ENCODE assay signal across 17 mouse cellular contexts in genomic region chr10:89345606-89346005, GRCm38 (mm10). TPM values are rescaled to one million over a fixed set of nuclear protein-coding genes. Genes with fewer than 3 reads are reported as not detected.
DNase-seq lines count a peak whose midpoint lies in the region; ATAC-seq lines count a peak whose summit lies in the region.
"Had no signal": no experiment of that assay in that cellular context is flagged by ENCODE, and none has a peak within 500 bp of the region (broad histone marks: within the 10 kb centered on the region; RNA-seq: fewer than 3 reads in every experiment).

No protein-coding gene starts in this region.

- 73% methylated on average over 6 of the region's 6 CpGs for WGBS in hindbrain, embryonic 13.5 days
- WGBS in hindbrain, embryonic 14.5 days = 78% methylated on average over 6 of the region's 6 CpGs
- 72% methylated on average over 6 of the region's 6 CpGs for WGBS in neural tube, embryonic 14.5 days
- 76% methylated on average over 6 of the region's 6 CpGs for WGBS in neural tube, embryonic 15.5 days

- ATAC-seq in hindbrain, embryonic 13.5 days (ENCODE audit: low FRiP score) = no peak
- no peak for ATAC-seq in hindbrain, embryonic 14.5 days (ENCODE audit: low FRiP score)
- no peak for ATAC-seq in neural tube, embryonic 14.5 days (ENCODE audit: low read depth)
- no peak for ATAC-seq in neural tube, embryonic 15.5 days (ENCODE audit: low FRiP score)
- ATAC-seq: intestine, postnatal 0 days had no signal

- 0 out of 2 replicates have a peak overlapping the region, but pooled peaks have one; percentile 60 for H3K4me3 ChIP-seq in hindbrain, embryonic 13.5 days
- no peak overlapping the region for H3K4me3 ChIP-seq in hindbrain, embryonic 14.5 days (replicated peaks; ENCODE audit: low read length)
- H3K4me3 ChIP-seq in neural tube, embryonic 14.5 days (ENCODE audit: low read depth, low read length) = no peak overlapping the region
- no peak overlapping the region for H3K4me3 ChIP-seq in neural tube, embryonic 15.5 days (replicated peaks)
- H3K4me3 ChIP-seq: myocyte had no signal

- no peak overlapping the region for H3K27ac ChIP-seq in hindbrain, embryonic 13.5 days
- no peak overlapping the region for H3K27ac ChIP-seq in hindbrain, embryonic 14.5 days
- H3K27ac ChIP-seq in neural tube, embryonic 14.5 days (ENCODE audit: low read depth, low read length) = no peak overlapping the region
- H3K27ac ChIP-seq in neural tube, embryonic 15.5 days (replicated peaks) = no peak overlapping the region
- H3K27ac ChIP-seq: embryonic facial prominence, embryonic 15.5 days; midbrain, embryonic 13.5 days; stomach, embryonic 15.5 days had no signal

- H3K4me1 ChIP-seq in hindbrain, embryonic 13.5 days (replicated peaks) = peaks cover 15% of the 10 kb centered on the region
- H3K4me1 ChIP-seq in hindbrain, embryonic 14.5 days (replicated peaks; ENCODE audit: control insufficient read depth, insufficient read depth, low read length) = peaks cover 5% of the 10 kb centered on the region; the same call in 1 of the 2 replicates
- H3K4me1 ChIP-seq in neural tube, embryonic 14.5 days (ENCODE audit: control insufficient read depth, insufficient read depth, low read length) = no peaks in the 10 kb centered on the region
- peaks cover 13% of the 10 kb centered on the region for H3K4me1 ChIP-seq in neural tube, embryonic 15.5 days

- H3K27me3 ChIP-seq in hindbrain, embryonic 13.5 days = peaks cover 55% of the 10 kb centered on the region
- H3K27me3 ChIP-seq in hindbrain, embryonic 14.5 days (ENCODE audit: control insufficient read depth, insufficient read depth, low read length) = peaks cover 40% of the 10 kb centered on the region
- peaks cover 19% of the 10 kb centered on the region for H3K27me3 ChIP-seq in neural tube, embryonic 14.5 days (ENCODE audit: control insufficient read depth, insufficient read depth, low read length)
- peaks cover 35% of the 10 kb centered on the region for H3K27me3 ChIP-seq in neural tube, embryonic 15.5 days (replicated peaks)

- no peaks in the 10 kb centered on the region for H3K9me3 ChIP-seq in hindbrain, embryonic 13.5 days
- H3K9me3 ChIP-seq in hindbrain, embryonic 14.5 days (ENCODE audit: control insufficient read depth, low read length) = no peaks in the 10 kb centered on the region
- no peaks in the 10 kb centered on the region for H3K9me3 ChIP-seq in neural tube, embryonic 14.5 days (ENCODE audit: control insufficient read depth, low read length)
- H3K9me3 ChIP-seq in neural tube, embryonic 15.5 days (replicated peaks) = no peaks in the 10 kb centered on the region
- H3K9me3 ChIP-seq: embryonic facial prominence, embryonic 15.5 days; midbrain, embryonic 13.5 days; stomach, embryonic 15.5 days had no signal

- DNase-seq in adrenal gland, postnatal 10 days = peak; percentile 4
- no peak for DNase-seq in adrenal gland, postnatal 36 days
- DNase-seq in heart, adult 11 months = peak; percentile 82
- no peak for DNase-seq in heart, adult 9 months (ENCODE audit: low spot score in 2 of 2)
- DNase-seq in hindbrain, embryonic 14.5 days (ENCODE audit: low spot score) = no peak
- DNase-seq: gastrocnemius, postnatal 25 days; lung, adult 2 months; spleen, adult 18-20 months had no signal

- no peaks in the 10 kb centered on the region for H3K36me3 ChIP-seq in hindbrain, embryonic 13.5 days
- H3K36me3 ChIP-seq in hindbrain, embryonic 14.5 days (replicated peaks; ENCODE audit: control insufficient read depth, insufficient read depth) = no peaks in the 10 kb centered on the region
- H3K36me3 ChIP-seq in neural tube, embryonic 14.5 days (ENCODE audit: control insufficient read depth, insufficient read depth, low read length) = no peaks in the 10 kb centered on the region
- no peaks in the 10 kb centered on the region for H3K36me3 ChIP-seq in neural tube, embryonic 15.5 days
- H3K36me3 ChIP-seq: embryonic facial prominence, embryonic 15.5 days; midbrain, embryonic 13.5 days; stomach, embryonic 15.5 days had no signal

- H3K4me2 ChIP-seq in hindbrain, embryonic 13.5 days = no peak overlapping the region
- H3K4me2 ChIP-seq in hindbrain, embryonic 14.5 days (replicated peaks) = no peak overlapping the region
- H3K4me2 ChIP-seq in neural tube, embryonic 14.5 days (ENCODE audit: low read depth, low read length) = 0 out of 2 replicates have a peak overlapping the region, but pooled peaks have one; percentile 72
- no peak overlapping the region for H3K4me2 ChIP-seq in neural tube, embryonic 15.5 days

- no peak overlapping the region for H3K9ac ChIP-seq in hindbrain, embryonic 13.5 days
- no peak overlapping the region for H3K9ac ChIP-seq in hindbrain, embryonic 14.5 days
- no peak overlapping the region for H3K9ac ChIP-seq in neural tube, embryonic 14.5 days (replicated peaks; ENCODE audit: low read depth, low read length)
- no peak overlapping the region for H3K9ac ChIP-seq in neural tube, embryonic 15.5 days (replicated peaks)
- H3K9ac ChIP-seq: stomach, embryonic 15.5 days had no signal

RNA-seq across cellular contexts. Expression of gene Ano4, which starts 1.0 kb away (rescaled TPM):
- total RNA-seq in adrenal gland, postnatal 10 days (2021) = 1 to 10 TPM in 1 of 2 experiments, under 1 TPM in 1; 0.90 to 1.6 TPM
- total RNA-seq in adrenal gland, postnatal 36 days (2021) = under 1 TPM; 0.36 TPM
- polyA plus RNA-seq in hindbrain, embryonic 13.5 days (2015; fragmentation: Nextera tagmentation; extraction: Ambion mirVana) = 6.8 and 7.2 TPM in 2 replicates
- 9.3 and 12.8 TPM in 2 replicates for polyA plus RNA-seq in hindbrain, embryonic 14.5 days (2014; fragmentation: Nextera tagmentation; extraction: Ambion mirVana)
- 15.4 and 17.1 TPM in 2 replicates for polyA plus RNA-seq in neural tube, embryonic 14.5 days (2014; fragmentation: Nextera tagmentation; extraction: Ambion mirVana)
- polyA plus RNA-seq in neural tube, embryonic 15.5 days (2015; fragmentation: Nextera tagmentation; extraction: Ambion mirVana) = 12.4 and 12.5 TPM in 2 replicates
- polyA plus RNA-seq: intestine, postnatal 0 days; liver, adult 2 months; myocyte had no signal

Comparison
In these comparisons a context has a peak if more than half of its experiments do, and no peak if none do; other contexts are left out.
1. DNase-seq: peak in adrenal gland, postnatal 10 days (single experiment) and heart, adult 11 months (single experiment); none in adrenal gland, postnatal 36 days (0 of 2), heart, adult 9 months (0 of 2) and hindbrain, embryonic 14.5 days (single experiment).